Mouse (Mus musculus) layer of hippocampus, adult 18-20 months (tissue): ENCODE results near the gene 1700029H14Rik. TPM values are rescaled to one million over a fixed set of nuclear protein-coding genes. Genes with fewer than 3 reads are reported as not detected.

Experiments
- DNase-seq, 2 experiments: peaks; one replicate each; pipeline ENCODE4 v3.0.0; 2022; ENCODE audit warnings: low spot score in 2 of 2
- total RNA-seq, 2 experiments: library from RNA; stranded (reverse); gene quantifications; 2 replicates each; pipeline ENCODE4 v1.2.3; 2021

Gene 1700029H14Rik
- total RNA-seq, 2 experiments from 2014 or later: not detected

- DNase-seq: no peak
Measured at GRCm38 (mm10) chr8:13506849-13507248, 55.4 kb downstream of the 1700029H14Rik start.

DNA sequence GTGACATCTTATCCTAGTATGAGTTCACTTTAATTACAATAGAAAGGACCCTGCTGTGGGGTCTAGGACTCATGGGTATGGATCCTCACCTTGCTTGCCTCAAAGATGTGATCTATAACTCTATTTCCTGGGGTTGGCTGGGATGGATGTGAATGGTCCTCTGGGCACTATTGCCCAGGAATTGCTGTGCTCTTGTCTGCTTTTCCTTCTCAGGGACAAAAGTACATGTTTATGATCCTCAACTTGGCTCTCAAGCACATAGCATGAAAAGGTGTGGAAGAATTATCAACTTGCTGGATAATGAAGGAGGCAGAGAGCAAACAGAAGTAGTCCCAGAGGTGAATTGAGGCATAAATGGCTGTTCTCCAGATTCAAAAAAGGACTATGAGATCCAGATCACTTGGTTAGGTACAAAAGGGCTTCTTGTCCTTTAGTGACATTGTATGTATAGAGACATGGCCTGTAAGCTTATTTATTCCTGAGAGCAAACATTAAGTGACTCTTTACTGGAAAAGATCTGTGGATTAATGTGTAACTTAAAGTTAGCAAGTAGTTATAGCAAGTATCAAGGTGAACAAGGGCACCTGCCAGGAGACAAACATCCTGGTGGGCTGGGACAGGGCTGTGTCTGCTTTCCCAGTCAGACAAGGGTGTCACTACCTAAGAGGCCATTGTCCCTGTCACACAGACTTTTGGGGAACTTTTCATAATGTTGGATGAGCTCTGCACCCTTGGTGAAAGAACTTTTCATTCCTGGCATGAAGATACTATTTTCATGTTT is 57.2 kb downstream of the 1700029H14Rik start:
- DNase-seq: no peak

GRCm38 (mm10) chr8:13503936-13504606 is 58.2 kb downstream of the 1700029H14Rik start:
- no peak for DNase-seq

DNA sequence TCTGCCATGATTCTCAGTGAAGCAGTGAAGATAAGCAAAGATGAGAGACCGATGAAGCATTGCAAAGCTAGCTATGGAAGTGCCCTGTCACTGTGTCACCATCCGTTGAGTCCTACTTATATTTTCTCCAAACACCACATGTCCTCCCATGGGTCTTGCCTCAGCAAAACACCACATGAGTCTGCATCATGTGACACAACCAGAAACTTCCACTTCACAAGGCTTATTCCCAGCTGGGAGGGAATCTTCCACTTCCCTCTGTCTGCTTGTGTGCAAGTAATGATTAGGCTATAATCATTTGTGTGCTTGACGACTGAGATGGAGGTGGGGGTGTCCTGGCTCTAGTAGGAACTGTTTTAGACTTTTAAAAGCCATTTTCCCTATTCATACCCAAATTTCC is 61.0 kb downstream of the 1700029H14Rik start:
- DNase-seq: no peak

Other genes starting within 250 kb of the 1700029H14Rik start
- gene Tfdp1, start 223.7 kb downstream of the 1700029H14Rik start, total RNA-seq: 10 to 100 TPM; 57.6 to 58.0 TPM
- not detected for gene Atp4b, start 165.6 kb downstream of the 1700029H14Rik start, total RNA-seq
- not detected for gene Grk1, start 157.4 kb downstream of the 1700029H14Rik start, total RNA-seq
- gene Tmem255b, start 127.3 kb downstream of the 1700029H14Rik start, total RNA-seq: 1 to 10 TPM; 4.1 to 5.4 TPM
- 10 to 100 TPM; 84.0 to 95.1 TPM for gene Gas6, start 68.0 kb downstream of the 1700029H14Rik start, total RNA-seq
- 10 to 100 TPM; 65.7 to 67.1 TPM for gene Rasa3, start 115.1 kb upstream of the 1700029H14Rik start, total RNA-seq
- 1 to 10 TPM; 1.9 to 3.4 TPM for gene Cfap97d2, start 143.4 kb upstream of the 1700029H14Rik start, total RNA-seq
- gene Cdc16, start 195.2 kb upstream of the 1700029H14Rik start, total RNA-seq: 10 to 100 TPM; 51.9 to 52.4 TPM
- 10 to 100 TPM; 31.3 to 36.8 TPM for gene Upf3a, start 223.2 kb upstream of the 1700029H14Rik start, total RNA-seq